Mouse (Mus musculus) forelimb bud, embryonic 11.5 days (tissue): ENCODE data around the gene Rnf157.
"Not testable (repeated sequence)": the region's sequence is repeated elsewhere in the genome, so short reads cannot be mapped to it uniquely, and the experiment has no call there.

Source experiments
- DNase-seq: peaks from one replicate; pipeline ENCODE4 v3.0.0-alpha.2; 2012; ENCODE audit warnings: low read depth, low spot score

Gene Rnf157

DNA sequence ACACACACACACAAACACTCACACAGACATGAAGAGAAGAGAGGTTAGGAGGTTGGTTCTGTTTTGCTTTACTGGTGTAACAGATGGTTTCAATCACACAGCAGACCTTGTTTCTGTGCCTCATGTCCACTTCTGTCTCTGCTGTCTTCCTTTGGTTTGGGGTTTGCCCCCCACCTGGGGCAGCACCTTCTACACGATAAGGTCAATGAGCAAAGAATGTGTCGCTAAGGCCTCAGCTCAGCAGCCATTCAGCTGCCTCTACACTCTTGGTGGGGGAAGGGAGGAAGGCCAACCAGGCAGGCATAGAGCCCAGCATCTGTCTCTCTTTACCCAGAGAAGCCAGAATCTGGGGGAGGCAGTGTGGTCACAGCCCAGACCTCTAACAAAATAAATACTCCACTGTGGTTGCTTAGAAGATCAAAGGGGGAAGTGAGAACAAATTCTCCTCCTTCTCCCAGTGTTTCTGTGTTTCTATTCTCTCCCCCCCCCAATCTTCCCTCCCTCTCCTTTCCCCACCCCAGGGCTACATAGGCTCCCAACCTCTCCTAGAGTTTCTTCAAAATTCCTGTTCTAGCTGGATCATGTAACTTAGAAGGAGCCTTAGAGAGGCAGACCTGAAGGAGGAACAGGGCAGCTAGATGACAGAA, 5.5 kb upstream of the Rnf157 start:
- peak; percentile 89 for DNase-seq

DNA sequence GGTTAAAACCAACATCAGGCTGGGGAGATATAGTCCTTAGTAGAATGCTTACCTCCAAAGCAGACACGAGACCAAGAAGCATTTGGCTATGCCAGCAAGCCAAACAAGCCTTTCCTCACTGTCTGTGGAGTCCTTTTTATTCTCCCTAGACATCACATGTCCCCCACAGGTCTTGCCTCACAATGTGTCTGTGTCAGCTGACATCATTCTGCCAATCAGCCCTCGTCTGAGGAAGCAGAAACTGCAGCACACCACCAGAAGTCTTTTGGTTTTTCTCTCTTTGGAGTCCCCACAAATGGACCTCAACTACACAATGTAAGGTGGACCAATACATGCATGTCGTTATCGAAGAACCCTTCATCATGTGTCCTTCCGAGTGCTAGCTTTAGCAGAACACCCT, 4.2 kb upstream of the Rnf157 start:
- no peak for DNase-seq

DNA sequence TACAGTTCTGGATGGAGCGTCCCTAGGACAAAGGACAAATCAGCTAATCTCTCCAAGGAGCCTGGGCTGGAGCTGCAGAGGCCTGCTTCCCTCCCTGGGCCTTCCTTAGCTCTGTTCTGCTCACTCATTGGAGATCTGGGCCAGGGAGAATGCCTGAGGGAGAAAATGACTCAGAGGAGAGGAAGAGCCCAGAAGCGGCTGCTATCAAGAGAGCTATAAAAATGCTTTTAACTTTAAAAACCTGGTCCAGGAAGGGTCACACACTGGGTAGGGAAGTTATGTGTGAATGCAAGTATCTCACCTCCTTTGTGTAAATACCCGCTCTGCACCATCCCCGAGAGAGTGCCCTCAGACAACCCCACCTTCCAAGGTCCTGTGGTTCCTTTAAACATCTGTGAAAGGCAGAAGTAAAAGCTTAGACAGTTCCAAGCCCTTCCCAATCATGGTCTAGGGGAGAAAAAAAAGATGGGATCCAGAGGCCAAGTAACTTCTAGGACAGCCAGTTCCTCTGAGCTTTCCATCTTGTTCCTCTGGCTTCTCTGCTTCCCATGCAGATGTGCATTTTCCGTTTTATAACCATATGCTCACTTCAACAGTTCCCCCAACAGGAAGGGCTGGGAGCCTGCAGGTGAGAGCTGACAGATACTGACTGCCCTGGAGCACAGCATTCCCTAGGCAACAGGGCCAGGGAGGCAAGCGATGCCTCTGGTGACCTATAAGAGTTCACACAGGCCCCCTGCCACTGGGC, 3.5 kb upstream of the Rnf157 start:
- no peak for DNase-seq

DNA sequence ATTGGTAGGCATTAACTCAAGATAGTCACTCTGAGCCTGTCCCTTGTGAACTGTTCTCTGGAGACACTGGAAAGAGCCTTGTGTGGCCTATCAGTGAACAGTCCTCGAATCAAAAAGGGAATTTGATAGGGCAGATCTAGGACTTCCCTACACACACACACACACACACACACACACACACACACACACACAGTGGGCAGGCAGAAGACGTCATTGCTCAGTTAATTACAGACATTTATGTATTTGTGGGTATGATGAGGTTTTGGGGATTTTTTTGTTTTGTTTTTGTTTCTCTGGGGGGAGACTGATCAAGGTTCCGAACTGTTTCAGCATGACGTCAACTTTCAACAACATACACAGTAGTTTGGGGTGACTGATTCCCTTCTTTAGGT, 795 bp upstream of the Rnf157 start:
- no peak for DNase-seq

DNA sequence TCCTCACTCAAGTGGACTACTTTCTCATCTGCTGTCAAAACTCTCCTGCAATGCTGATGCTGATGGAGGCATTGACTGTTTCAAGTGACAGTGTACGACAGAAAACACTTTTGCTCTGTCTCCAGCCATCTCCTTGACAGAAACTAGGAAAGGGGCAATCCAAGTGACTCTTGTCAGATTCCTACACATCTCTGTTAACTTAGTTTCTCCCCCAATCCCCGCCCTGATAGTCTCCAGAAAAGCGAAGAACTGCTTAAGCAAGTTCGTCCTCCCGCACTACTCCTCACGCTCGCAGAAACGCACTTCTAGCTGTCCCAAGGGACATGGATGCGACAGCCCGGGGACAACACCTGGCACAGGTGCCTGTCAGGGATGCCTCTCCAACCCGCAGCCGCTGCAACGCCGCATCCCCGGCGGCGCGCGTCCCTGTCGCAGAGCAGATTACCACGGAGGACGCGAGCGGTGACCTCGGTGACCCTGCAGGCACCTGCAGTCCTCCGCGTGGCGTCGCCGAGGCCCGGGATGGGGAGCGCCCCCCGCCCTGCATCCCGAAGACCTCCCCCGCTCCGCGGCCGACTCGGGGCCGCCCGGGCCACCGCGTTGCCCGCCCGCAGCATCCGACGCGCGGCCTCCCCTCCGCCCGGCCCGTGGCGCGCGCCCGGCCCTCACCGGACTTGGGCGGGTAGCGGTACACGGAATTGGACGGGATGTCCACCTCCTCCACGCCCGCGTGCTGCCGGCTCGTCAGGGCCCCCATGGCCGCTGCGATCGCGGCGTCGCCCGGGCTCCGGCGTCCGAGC, 604 bp downstream of the Rnf157 start:
- no peak for DNase-seq

DNA sequence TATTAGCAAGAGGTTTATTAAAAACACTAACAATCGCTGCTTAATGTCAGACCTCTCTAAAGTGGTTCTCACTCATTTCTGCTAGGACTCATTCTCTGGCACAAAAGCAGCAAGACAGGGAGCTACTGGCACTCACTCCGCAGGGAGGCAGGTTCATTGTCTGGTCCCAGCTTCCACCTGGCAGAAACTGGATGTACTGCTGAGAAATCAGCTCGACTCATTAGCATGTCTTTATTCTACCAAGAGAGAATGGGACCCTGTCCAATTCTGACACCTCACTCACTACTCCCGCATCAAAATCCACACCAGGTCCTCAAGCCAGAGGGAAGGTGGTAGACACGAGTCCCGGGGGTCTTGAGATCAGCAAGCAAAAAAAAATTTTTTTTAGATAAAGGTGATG, 1.2 kb downstream of the Rnf157 start:
- no peak for DNase-seq

DNA sequence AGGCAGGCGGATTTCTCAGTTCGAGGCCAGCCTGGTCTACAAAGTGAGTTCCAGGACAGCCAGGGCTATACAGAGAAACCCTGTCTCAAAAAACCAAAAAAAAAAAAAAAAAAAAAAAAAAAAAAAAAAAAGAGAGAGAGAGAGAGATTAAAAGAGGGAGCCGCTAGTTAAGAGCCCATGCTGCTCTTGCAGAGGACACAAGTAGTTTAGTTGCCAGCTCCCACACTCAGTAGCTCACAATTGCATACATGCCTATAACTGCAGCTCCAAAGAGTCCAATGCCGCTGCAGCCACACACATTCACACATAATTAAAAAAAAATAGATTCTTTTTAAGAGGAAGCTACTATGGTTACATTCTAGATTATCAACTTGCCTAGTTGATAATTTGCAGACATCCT, 2.4 kb downstream of the Rnf157 start:
- DNase-seq: not testable (repeated sequence)

DNA sequence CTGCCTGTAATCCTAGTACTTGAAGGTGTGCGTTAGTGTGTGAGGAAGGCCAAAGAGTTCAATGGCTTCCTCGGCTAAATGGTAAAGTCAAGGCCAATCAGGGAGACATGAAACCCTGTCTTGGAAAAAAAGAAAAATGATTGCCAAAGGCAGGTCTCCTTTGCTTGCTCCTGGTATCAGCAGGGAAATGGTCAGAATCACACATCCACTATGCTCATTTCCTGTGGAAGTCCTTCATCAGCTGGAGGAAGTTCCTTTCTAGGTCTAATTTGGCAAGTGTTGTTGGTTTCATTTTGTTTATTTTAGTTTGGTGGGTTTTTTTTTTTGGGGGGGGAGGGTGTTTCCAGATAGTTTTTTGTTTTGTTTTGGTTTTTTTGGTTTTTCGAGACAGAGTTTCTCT, 3.8 kb downstream of the Rnf157 start:
- DNase-seq: no peak

DNA sequence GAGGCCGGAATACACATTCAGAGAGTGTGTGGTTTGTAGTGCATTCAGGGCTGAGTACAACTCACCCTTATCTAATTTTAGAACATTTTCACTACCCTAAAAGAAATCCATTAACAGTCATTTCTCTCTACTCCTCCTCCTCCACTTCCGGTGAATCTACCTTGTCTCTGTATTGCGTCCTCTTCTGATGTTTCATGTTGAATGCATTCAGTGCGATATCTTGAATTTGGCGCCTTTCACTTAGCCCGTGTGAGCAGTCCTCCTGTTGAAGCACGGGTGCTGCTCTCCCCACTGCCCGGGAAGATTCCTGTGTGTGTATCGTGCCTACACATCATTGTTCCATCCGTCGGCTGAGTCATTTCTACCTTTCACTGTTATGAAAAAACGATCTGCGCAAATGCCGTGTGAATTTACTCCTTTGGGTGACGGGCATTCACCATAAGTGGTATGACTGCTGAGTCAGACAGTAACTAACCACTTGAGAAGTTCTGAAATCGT, 6.6 kb downstream of the Rnf157 start:
- no peak for DNase-seq

DNA sequence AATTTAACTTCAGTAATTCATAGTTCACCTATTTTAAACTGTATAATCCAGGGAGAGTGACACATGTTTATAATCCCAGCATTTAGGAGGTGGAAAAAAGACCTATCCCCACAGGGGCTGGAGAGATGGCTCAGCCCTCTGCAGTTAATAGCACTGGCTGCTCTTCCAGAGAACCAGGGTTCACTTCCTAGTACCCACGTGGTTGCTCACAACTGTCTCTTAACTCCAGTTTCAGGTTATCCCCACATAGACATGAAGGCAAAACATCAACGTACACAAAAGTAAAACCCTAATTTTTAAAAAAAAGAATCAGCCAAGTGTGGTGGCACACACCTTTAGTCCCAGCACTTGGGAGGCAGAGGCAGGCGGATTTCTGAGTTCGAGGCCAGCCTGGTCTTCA, 7.2 kb downstream of the Rnf157 start:
- DNase-seq: no peak

DNA sequence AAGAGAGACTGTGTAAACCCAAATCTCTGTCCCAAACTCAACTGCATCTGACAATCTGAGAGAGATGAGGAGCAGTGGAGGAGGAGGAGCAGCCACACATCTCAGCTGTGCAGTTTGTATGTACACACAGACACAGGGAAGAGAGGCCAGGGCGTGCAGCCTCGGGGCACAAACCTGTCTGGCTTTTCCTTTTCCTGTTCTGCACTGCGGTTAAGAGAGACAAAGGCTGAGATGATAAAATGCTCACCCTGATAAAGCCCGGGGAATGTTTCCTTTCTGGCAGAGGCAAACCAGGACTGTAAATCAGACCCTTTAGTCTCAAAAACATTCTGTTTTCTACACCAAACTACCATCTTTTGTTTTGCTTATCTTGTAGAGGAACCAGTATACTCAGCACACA, 12.3 kb downstream of the Rnf157 start:
- no peak for DNase-seq

DNA sequence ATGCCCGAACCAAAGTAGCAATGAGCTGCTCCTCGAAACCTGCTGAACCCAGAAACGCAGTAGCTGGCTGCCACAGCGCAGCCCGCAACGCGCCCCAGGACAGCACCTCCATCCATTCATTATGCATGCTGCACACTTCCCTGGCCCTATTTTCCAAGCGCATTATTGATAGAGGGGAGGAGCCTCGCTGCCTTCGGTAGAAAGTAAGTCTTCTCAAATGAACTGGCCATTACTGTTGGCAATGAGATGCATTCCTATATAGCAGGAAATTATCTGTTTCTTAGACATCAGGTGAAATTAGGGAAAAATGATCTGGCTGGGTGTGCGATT, 14.5 kb downstream of the Rnf157 start:
- no peak for DNase-seq

DNA sequence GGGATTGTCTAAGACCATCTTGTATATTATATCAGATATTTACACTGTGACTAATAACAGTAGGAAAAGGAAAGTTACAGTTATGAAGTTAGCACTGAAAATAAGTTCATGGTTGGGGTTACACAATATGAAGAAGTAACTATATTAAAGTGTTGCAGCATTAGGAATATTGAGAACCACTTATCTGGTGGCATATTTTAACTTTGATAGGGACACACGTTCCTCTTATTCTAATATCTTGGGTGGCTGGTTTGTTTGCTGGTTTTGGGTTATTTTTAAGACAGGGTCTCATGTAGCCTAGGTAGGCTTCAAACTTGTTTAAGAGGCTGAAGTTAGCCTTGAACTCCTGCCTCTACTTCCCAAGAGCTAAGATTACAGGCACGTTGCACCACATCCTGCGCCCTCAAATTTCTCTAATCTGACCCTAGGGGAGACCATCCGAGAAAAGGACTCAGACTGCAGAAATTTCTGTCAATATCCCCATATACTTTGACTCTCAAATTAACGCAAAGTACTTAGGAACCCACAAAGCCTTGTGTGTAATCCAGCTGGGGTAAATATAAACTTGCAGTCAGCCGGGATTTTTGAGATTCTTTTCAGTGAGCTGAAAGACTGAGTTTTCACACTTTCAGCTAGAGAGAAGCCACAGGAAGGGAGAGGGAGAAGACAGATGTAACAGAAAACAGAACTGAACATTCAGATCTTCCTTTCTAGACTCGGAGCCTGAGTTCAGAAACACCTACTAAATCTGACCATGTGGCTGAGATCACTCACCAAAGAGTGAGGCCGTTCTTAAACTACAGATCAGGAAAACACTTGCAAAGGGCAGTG, 15.1 kb downstream of the Rnf157 start:
- no peak for DNase-seq

DNA sequence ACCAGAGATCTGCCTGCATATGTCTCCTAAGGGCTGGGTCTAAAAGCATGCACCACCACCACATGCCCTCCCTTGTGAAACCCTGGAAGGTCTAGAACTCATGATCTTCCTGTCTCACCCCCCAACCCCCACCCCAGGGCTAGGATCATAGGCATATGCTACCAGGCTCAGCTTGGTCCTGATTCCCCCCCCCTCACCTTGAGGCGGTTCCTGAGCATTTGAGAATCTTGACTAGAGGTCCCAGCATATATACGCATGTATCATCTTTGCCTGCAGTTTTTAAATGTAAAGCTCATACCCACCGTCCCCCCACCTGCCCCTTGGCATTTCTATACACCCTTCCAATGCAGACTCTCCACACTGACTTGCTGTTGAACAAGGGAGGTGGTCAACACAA, 15.9 kb downstream of the Rnf157 start:
- no peak for DNase-seq

DNA sequence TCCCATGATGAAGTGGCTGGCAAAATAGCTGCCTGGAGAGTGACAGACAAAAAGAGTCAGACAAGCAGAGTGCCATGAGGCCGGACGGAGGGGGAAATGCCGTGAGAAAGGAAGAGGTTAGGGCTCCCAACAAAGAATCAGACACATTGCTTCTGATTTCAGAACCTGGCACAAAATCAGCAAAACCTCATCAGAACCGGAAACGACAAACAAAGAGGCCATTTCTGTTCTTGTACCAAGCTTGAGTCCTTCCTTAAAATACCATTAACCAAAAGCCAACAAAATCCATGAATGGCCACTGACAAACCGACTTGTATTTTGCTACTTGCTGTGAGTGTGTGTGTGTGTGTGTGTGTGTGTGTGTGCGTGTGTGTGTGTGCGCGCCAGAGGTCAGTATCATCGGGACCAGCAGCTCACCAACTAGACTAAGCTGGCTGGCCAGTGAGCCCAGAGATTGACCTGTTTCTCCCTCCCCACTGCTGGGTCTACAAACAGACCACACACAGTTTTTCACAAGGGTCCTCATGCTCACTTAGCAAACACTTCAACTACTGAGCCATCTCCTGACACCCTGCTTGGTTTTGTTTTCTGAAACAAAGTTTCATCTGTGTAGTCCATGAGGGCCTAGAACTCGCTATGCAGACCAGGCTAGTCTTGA, 16.4 kb downstream of the Rnf157 start:
- no peak for DNase-seq

DNA sequence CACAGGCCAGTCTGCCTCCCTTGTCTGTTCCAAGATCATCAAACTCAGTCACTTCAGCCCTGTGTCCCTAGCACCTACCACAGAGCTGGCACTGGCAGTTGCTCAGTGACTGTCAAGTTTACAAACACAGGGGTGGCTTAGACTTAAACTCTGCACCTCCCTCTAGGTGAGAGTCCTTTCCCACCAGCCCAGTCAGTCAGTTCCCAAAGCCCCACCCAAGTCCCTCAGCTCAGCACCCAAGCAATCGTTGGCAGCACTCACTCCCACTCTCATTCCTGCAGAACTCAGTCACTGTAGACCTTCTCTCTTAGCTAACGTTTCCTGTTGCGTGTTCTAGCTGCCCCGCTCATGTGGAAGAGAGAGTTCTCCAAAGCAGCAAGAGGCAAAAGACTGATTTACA, 18.1 kb downstream of the Rnf157 start:
- DNase-seq: no peak

DNA sequence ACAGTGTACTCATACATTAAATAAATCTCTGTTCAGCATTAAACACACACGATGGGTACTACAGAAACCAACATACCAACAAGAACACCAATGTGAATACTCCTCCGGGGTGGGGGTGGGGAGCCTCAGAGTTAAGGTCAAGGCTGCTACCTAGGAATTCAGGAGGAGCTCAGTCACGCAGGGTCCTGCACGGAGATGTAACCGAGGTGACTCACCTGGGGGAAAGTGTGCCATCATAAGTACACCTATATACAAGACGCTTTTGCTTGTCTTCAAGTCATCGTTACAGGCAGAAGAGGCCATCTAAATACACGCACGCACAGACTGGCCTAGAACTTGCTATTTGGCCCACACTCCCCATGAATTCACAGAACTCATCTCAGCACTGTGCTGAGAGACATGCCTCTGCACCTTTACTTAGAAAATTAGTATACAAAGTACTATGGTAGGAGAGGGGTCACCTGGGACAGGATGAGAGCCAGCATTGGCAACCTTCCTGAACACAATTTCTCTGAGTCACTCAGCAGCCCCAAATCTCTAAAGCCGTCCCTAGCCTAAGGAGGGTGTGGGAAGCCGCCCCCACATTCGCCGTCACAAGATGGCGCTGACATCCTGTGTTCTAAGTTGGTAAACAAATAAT, 23.9 kb downstream of the Rnf157 start:
- no peak for DNase-seq

DNA sequence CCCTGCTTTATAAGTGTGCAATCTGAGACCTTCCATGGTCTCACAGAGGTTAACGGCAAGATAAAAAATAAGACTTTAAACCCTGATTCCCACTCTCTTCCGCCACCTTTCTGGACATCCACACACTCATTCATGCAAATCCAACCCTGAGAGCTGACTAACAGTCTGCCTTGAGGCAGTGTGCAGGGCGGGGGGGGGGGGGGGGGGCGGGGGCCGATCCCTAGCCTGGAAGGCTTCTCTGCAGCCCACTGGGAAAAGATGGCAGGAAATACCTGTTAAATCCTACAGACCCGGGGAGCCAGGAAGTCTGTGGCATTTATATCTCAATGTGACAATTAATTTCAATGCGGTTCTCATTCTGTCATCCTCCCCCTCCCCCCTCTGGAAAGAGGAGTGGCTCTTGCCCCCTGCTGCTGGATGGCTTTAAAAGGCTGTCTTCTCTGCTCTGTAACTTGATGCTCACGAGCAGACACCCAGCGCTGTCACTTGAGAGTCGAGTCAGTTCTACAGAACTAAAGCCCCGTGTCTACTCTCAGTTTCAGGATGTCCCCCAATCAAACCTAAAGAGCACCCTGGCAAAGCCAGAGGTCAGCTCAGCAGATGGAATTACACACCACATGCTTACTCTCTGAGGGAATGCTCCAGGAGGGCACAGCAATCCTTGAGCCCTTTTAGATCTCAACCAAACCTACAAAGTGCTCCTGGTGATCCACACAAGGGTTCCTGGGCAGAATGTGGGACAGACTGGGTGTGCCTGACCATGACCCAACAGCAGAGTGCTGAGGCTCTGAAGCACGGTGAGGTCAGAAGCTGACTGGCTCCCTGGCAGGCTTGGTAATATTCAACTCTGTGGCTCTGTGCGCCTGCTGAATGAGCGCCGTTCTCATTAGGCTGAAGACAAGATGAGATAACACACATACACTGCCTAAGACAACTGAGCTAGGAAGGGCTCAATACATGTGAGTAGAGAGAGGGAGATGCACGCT, 25.5 kb downstream of the Rnf157 start:
- DNase-seq: peak; percentile 25

DNA sequence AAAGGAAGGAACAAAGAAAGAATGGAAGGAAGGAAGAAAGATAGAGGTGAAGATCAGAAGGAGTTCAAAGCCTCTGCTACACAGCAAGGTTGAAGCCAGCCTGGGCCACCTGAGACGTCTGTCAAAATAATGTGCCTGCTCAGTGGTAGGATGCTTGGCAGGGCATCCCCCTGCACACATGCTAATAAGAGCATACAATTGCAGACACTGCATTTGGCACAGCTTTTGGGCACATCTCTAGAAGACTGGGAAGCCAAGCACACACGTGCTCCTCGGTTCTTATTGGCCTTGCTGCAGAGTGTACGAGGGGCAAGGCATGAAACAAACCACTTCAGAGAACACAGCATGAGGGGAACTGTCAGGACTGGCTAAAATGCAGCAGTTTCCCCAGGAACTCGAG, 26.8 kb downstream of the Rnf157 start:
- DNase-seq: no peak

DNA sequence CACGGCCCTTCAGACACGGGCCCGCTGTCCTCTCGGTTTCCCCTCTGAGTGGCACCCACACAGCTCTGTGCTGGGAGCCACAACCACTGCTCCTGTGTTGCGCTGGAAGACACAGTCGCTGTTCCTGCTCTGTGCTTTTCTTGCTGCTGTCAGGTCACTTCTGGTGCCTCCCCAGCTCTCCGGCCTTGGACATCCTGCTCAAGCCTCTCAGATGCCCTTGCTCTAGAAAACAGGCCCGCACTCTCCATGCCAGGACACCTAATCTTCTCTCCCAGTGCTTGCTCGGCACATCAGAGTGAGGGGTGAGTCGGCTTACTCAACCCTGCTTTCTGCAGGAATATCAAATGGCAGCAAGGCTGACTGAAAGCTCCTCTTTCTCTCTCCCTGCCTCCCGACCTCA, 28.7 kb downstream of the Rnf157 start:
- DNase-seq: no peak
